Mouse (Mus musculus) retina, postnatal 1 day (tissue): ENCODE measurements at regions not wholly inside any gene's neighbourhood (a gene's known extent, or its start where the extent isn't known, plus 50 kb on each side); places are given as distances from the start of the nearest gene placed in this dataset.
A peak's percentile ranks its signal among the peaks of the same experiment; 100 is the strongest.

Source experiments
- DNase-seq: peaks from one replicate; pipeline ENCODE4 v3.0.0-alpha.2; 2012

- no peak for DNase-seq
These were observed 66.0 kb upstream of the Fat4 start for GRCm38 (mm10) chr3:38820787-38821186.

GRCm38 (mm10) chr3:38820315-38820714 is 66.4 kb upstream of the Fat4 start:
- no peak for DNase-seq

- DNase-seq, result no peak
These were observed 69.1 kb upstream of the Fat4 start for GRCm38 (mm10) chr3:38817651-38818050.

GRCm38 (mm10) chr3:38812457-38812856 is 74.3 kb upstream of the Fat4 start:
- DNase-seq, result no peak

GRCm38 (mm10) chr3:38811635-38812034 is 75.1 kb upstream of the Fat4 start:
- DNase-seq, result no peak

GRCm38 (mm10) chr3:38806469-38807055 is 80.2 kb upstream of the Fat4 start:
- DNase-seq, result no peak

GRCm38 (mm10) chr3:38806036-38806435 is 80.7 kb upstream of the Fat4 start:
- no peak for DNase-seq

GRCm38 (mm10) chr3:38795646-38796301 is 91.0 kb upstream of the Fat4 start:
- DNase-seq, result no peak

- no peak for DNase-seq
These were observed 93.5 kb upstream of the Fat4 start for GRCm38 (mm10) chr3:38793221-38793620.

- no peak for DNase-seq
These were observed 98.0 kb upstream of the Fat4 start for GRCm38 (mm10) chr3:38788751-38789150.

GRCm38 (mm10) chr3:38783711-38784110 is 103.0 kb upstream of the Fat4 start:
- DNase-seq, result no peak

GRCm38 (mm10) chr3:38783051-38783450 is 103.7 kb upstream of the Fat4 start:
- no peak for DNase-seq

GRCm38 (mm10) chr3:38776743-38777366 is 109.9 kb upstream of the Fat4 start:
- DNase-seq, result no peak

GRCm38 (mm10) chr3:38754632-38755123 is 132.1 kb upstream of the Fat4 start:
- DNase-seq, result no peak

GRCm38 (mm10) chr3:38753446-38754205 is 133.1 kb upstream of the Fat4 start:
- DNase-seq, result no peak

- DNase-seq, result no peak
These were observed 144.6 kb upstream of the Fat4 start for GRCm38 (mm10) chr3:38742155-38742554.

GRCm38 (mm10) chr3:38722606-38723005 is 164.1 kb upstream of the Fat4 start:
- no peak for DNase-seq

- DNase-seq, result peak; percentile 94
These were observed 174.5 kb upstream of the Fat4 start for GRCm38 (mm10) chr3:38712078-38712873.

GRCm38 (mm10) chr3:38711229-38711628 is 175.5 kb upstream of the Fat4 start:
- DNase-seq, result peak; percentile 83

- DNase-seq, result no peak
These were observed 178.8 kb upstream of the Fat4 start for GRCm38 (mm10) chr3:38707891-38708290.

- no peak for DNase-seq
These were observed 187.5 kb upstream of the Fat4 start for GRCm38 (mm10) chr3:38699206-38699605.

GRCm38 (mm10) chr3:38697871-38698270 is 188.9 kb upstream of the Fat4 start:
- DNase-seq, result no peak

GRCm38 (mm10) chr3:38697349-38697748 is 189.4 kb upstream of the Fat4 start:
- no peak for DNase-seq
